Mouse (Mus musculus) yolk sac, embryonic 10.5 days (tissue): Measurements from ENCODE around the gene Map3k5.

Source experiments
- DNase-seq: peaks from one replicate; pipeline ENCODE4 v3.0.0-alpha.2; 2017; ENCODE audit warnings: low spot score

The Map3k5 gene

GRCm38 (mm10) chr10:20190139-20190747 is 256.0 kb downstream of the Map3k5 start:
- DNase-seq = no peak
